Mouse (Mus musculus) myocyte (in vitro differentiated cells): ENCODE data around the gene Bmx.

Experiments
- POLR2A ChIP-seq: IDR thresholded peaks from one replicate; pipeline ENCODE4 v1.6.1; 2011; ENCODE audit warnings: low read depth, mild to moderate bottlenecking, control low read depth, moderate library complexity; ENCODE audit not compliant: insufficient read length
- SRF ChIP-seq: IDR thresholded peaks from one replicate; pipeline ENCODE4 v1.6.1; 2011; ENCODE audit warnings: low read depth; ENCODE audit not compliant: control insufficient read depth, insufficient read length

GRCm38 (mm10) chrX:164233380-164233779, 24.6 kb downstream of the Bmx start:
- TF ChIP-seq POLR2A: no peak
- TF ChIP-seq SRF: no peak
